Mouse (Mus musculus): ENCODE data around the gene Zc3hc1. TPM values are rescaled to one million over a fixed set of nuclear protein-coding genes. Genes with fewer than 3 reads are reported as not detected.
"Not testable (repeated sequence)": the region's sequence is repeated elsewhere in the genome, so short reads cannot be mapped to it uniquely, and the experiment has no call there.

Zc3hc1 gene
- polyA plus RNA-seq, 1 experiment from 2014 or later: 52.8 TPM

DNA sequence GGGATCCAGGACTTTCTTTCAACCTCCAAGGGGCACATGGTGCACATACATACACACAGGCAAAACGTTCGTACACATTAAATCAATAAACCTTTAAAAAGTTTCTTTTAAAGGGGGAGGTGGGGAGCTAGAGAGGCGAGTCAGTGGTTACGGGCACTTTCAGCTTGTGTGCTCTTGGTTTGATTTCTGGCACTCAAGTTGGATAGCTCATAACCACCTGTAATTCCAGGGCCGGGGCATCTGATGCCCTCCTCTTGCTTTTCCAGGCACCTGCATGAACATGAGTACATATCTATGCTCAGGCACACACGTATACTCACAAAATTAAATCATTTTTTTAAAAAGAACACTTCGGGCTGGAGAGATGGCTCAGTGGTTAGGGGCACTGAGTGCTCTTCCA lies 1.2 kb upstream of the Zc3hc1 start:
- WGBS: 90% methylated on average over 7 of the region's 7 CpGs
- Histone ChIP-seq H3K4me3 (ENCODE audit: low read depth, low read length) (no peak overlapping the region), H3K9me3 (ENCODE audit: control insufficient read depth, low read length) (no peaks in the 10 kb centered on the region), H3K4me2 (ENCODE audit: low read depth, low read length) (no peak overlapping the region), H3K4me1 (ENCODE audit: control insufficient read depth, insufficient read depth, low read length) (no peaks in the 10 kb centered on the region), H3K27me3 (replicated peaks; ENCODE audit: control insufficient read depth, insufficient read depth, low read length) (no peaks in the 10 kb centered on the region), H3K27ac (replicated peaks; ENCODE audit: low read depth, low read length) (no peak overlapping the region), H3K36me3 (ENCODE audit: control insufficient read depth, insufficient read depth, low read length) (peaks cover 3% of the 10 kb centered on the region; the same call in 1 of the 2 replicates), H3K9ac (ENCODE audit: low read depth, low read length) (no peak overlapping the region)
- ATAC-seq (ENCODE audit: low read depth) (no peak), DNase-seq (ENCODE audit: low spot score) (no peak)

DNA sequence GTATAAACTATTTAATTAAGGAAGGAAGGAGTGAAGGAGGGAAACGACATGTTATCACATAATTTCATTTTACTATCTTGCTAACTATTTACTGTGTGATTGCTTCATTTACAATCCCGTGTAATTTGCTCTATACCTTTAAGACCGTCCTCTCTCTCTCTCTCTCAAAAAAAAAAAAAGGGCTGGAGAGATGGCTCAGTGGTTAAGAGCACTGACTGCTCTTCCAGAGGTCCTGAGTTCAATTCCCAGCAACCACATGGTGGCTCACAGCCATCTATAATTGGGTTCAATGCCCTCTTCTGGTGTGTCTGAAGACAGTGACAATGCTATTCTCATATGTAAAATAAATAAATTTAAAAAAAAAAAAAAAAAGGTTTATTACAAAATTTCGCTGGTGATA lies 557 bp downstream of the Zc3hc1 start:
- H3K27ac ChIP-seq (replicated peaks; ENCODE audit: low read depth, low read length); ATAC-seq (ENCODE audit: low read depth); H3K4me1 ChIP-seq (ENCODE audit: control insufficient read depth, insufficient read depth, low read length); H3K27me3 ChIP-seq (replicated peaks; ENCODE audit: control insufficient read depth, insufficient read depth, low read length); H3K9me3 ChIP-seq (ENCODE audit: control insufficient read depth, low read length); DNase-seq (ENCODE audit: low spot score): not testable (repeated sequence)
- peaks cover 20% of the 10 kb centered on the region for H3K36me3 ChIP-seq (ENCODE audit: control insufficient read depth, insufficient read depth, low read length)
- H3K4me3 ChIP-seq (ENCODE audit: low read depth, low read length): peak overlapping the region; percentile 66
- peak overlapping the region; percentile 80 for H3K9ac ChIP-seq (ENCODE audit: low read depth, low read length)
- WGBS: 30% methylated on average over 4 of the region's 4 CpGs
- H3K4me2 ChIP-seq (ENCODE audit: low read depth, low read length): peak overlapping the region; percentile 49

DNA sequence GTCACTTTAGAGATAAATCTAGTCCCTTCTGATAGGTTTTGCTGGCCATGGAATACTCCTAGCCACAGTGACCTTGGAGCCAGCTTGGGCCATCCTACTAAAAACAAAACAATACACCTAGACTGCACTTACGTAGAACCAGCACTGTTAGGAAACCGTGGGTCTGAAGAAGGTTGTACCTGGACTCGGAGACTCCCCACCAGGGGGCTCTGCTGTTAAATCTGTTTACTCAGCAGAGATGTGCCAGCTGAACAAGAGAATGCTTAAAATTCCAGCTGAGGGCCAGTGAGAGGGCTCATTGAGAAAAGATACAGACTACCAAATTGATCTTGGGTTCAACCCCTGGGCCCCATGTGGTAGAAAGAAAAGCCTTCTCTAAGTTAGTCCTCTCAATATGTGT lies 9.7 kb downstream of the Zc3hc1 start:
- peak; percentile 48 for DNase-seq (ENCODE audit: low spot score)
- Histone ChIP-seq H3K4me2 (ENCODE audit: low read depth, low read length) (no peak overlapping the region), H3K9me3 (ENCODE audit: control insufficient read depth, low read length) (no peaks in the 10 kb centered on the region), H3K27me3 (replicated peaks; ENCODE audit: control insufficient read depth, insufficient read depth, low read length) (no peaks in the 10 kb centered on the region), H3K9ac (ENCODE audit: low read depth, low read length) (no peak overlapping the region), H3K36me3 (ENCODE audit: control insufficient read depth, insufficient read depth, low read length) (peaks cover 92% of the 10 kb centered on the region), H3K27ac (replicated peaks; ENCODE audit: low read depth, low read length) (no peak overlapping the region), H3K4me3 (ENCODE audit: low read depth, low read length) (no peak overlapping the region), H3K4me1 (ENCODE audit: control insufficient read depth, insufficient read depth, low read length) (no peaks in the 10 kb centered on the region)
- WGBS: 66% methylated on average over 3 of the region's 3 CpGs
- no peak for ATAC-seq (ENCODE audit: low read depth)

GRCm38 (mm10) chr6:30375791-30376190 lies 15.0 kb downstream of the Zc3hc1 start:
- H3K4me3 ChIP-seq (ENCODE audit: low read depth, low read length): no peak overlapping the region
- H3K4me1 ChIP-seq (ENCODE audit: control insufficient read depth, insufficient read depth, low read length): no peaks in the 10 kb centered on the region
- H3K36me3 ChIP-seq (ENCODE audit: control insufficient read depth, insufficient read depth, low read length): peaks cover 96% of the 10 kb centered on the region
- H3K9me3 ChIP-seq (ENCODE audit: control insufficient read depth, low read length): no peaks in the 10 kb centered on the region
- DNase-seq (ENCODE audit: low spot score): peak; percentile 12
- H3K4me2 ChIP-seq (ENCODE audit: low read depth, low read length): no peak overlapping the region
- no peak for ATAC-seq (ENCODE audit: low read depth)
- no peak overlapping the region for H3K27ac ChIP-seq (replicated peaks; ENCODE audit: low read depth, low read length)
- 84% methylated on average over 1 of the region's 1 CpGs for WGBS
- no peaks in the 10 kb centered on the region for H3K27me3 ChIP-seq (replicated peaks; ENCODE audit: control insufficient read depth, insufficient read depth, low read length)
- no peak overlapping the region for H3K9ac ChIP-seq (ENCODE audit: low read depth, low read length)

DNA sequence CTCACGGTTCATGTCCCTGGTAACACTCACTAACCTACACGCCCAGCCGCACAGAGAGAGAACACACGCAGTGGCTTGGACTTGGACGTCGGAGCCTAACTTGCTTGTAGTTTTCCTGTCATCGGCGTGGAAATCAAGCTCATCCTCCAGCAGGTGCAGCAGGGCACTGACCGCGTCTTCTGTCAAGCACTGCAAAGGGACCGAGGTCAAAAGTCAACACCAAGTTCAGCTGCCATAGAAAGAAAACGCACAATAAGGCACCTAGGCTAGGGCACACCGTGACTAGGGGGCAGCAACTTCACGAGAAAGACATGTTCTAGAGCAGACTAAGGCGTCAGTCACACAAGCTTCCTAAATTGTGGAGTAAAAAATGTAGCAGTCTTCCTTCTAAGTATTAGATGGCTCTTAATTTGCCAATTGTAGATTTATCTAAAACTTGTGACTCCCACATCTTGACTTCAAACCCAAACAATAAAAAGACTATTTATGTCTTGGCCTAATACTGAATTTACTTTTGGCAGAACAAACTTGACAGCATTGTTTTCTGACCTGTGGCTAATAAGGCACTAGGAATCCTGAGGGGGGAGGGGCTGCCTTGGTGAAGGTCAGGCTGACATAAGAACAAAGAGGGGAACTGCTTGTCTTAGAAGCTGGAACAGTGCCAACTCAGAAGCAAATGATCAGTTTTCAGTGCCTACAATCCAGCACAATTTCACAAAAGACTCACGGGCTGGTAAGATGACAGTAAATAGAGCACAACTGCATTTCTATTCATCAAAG lies 15.9 kb downstream of the Zc3hc1 start:
- no peak for ATAC-seq (ENCODE audit: low read depth)
- no peak overlapping the region for H3K9ac ChIP-seq (ENCODE audit: low read depth, low read length)
- no peaks in the 10 kb centered on the region for H3K27me3 ChIP-seq (replicated peaks; ENCODE audit: control insufficient read depth, insufficient read depth, low read length)
- no peaks in the 10 kb centered on the region for H3K4me1 ChIP-seq (ENCODE audit: control insufficient read depth, insufficient read depth, low read length)
- H3K27ac ChIP-seq (replicated peaks; ENCODE audit: low read depth, low read length): no peak overlapping the region
- DNase-seq (ENCODE audit: low spot score): peak; percentile 66
- WGBS: 86% methylated on average over 16 of the region's 16 CpGs
- peaks cover 96% of the 10 kb centered on the region for H3K36me3 ChIP-seq (ENCODE audit: control insufficient read depth, insufficient read depth, low read length)
- no peaks in the 10 kb centered on the region for H3K9me3 ChIP-seq (ENCODE audit: control insufficient read depth, low read length)
- H3K4me3 ChIP-seq (ENCODE audit: low read depth, low read length): no peak overlapping the region
- H3K4me2 ChIP-seq (ENCODE audit: low read depth, low read length): no peak overlapping the region

GRCm38 (mm10) chr6:30372627-30373369 lies 18.0 kb downstream of the Zc3hc1 start:
- H3K4me2 ChIP-seq (ENCODE audit: low read depth, low read length): no peak overlapping the region
- DNase-seq (ENCODE audit: low spot score) (no peak), ATAC-seq (ENCODE audit: low read depth) (no peak)
- H3K9ac ChIP-seq (ENCODE audit: low read depth, low read length): no peak overlapping the region
- no peak overlapping the region for H3K4me3 ChIP-seq (ENCODE audit: low read depth, low read length)
- no peaks in the 10 kb centered on the region for H3K4me1 ChIP-seq (ENCODE audit: control insufficient read depth, insufficient read depth, low read length)
- H3K36me3 ChIP-seq (ENCODE audit: control insufficient read depth, insufficient read depth, low read length): peaks cover 97% of the 10 kb centered on the region
- no peaks in the 10 kb centered on the region for H3K27me3 ChIP-seq (replicated peaks; ENCODE audit: control insufficient read depth, insufficient read depth, low read length)
- no peaks in the 10 kb centered on the region for H3K9me3 ChIP-seq (ENCODE audit: control insufficient read depth, low read length)
- no peak overlapping the region for H3K27ac ChIP-seq (replicated peaks; ENCODE audit: low read depth, low read length)
- 92% methylated on average over 17 of the region's 17 CpGs for whole genome bisulfite sequencing

- no peak overlapping the region for H3K27ac ChIP-seq (replicated peaks; ENCODE audit: low read depth, low read length)
- no peaks in the 10 kb centered on the region for H3K27me3 ChIP-seq (replicated peaks; ENCODE audit: control insufficient read depth, insufficient read depth, low read length)
- H3K4me2 ChIP-seq (ENCODE audit: low read depth, low read length): no peak overlapping the region
- ATAC-seq (ENCODE audit: low read depth) (no peak), DNase-seq (ENCODE audit: low spot score) (no peak)
- WGBS: 77% methylated on average over 3 of the region's 3 CpGs
- peaks cover 95% of the 10 kb centered on the region for H3K36me3 ChIP-seq (ENCODE audit: control insufficient read depth, insufficient read depth, low read length)
- no peaks in the 10 kb centered on the region for H3K9me3 ChIP-seq (ENCODE audit: control insufficient read depth, low read length)
- no peak overlapping the region for H3K9ac ChIP-seq (ENCODE audit: low read depth, low read length)
- H3K4me3 ChIP-seq (ENCODE audit: low read depth, low read length): no peak overlapping the region
- H3K4me1 ChIP-seq (ENCODE audit: control insufficient read depth, insufficient read depth, low read length): no peaks in the 10 kb centered on the region
Observed at GRCm38 (mm10) chr6:30369291-30369690, 21.5 kb downstream of the Zc3hc1 start.

DNA sequence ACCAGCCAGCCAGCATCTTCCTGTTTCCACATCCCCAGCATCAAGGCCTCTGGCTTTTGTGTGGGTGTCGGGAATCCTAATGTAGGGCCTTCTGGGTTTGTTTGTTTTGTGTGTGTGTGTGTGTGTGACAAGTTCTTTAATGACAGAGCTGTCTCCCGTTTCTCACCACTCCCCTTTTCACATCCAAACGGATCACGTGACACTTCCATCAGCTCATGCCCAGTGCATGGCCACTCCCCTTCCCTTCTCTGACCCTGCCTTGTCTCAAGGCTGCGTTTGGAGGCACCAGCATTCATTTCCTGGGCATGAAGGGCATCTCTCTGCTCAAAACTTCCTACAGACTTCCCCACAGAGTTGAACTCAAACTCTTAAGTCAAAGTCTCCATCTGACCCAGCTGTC lies 27.0 kb downstream of the Zc3hc1 start:
- no peak overlapping the region for H3K4me3 ChIP-seq (ENCODE audit: low read depth, low read length)
- DNase-seq (ENCODE audit: low spot score) (no peak), ATAC-seq (ENCODE audit: low read depth) (no peak)
- H3K36me3 ChIP-seq (ENCODE audit: control insufficient read depth, insufficient read depth, low read length): peaks cover 46% of the 10 kb centered on the region
- 48% methylated on average over 5 of the region's 5 CpGs for WGBS
- no peak overlapping the region for H3K4me2 ChIP-seq (ENCODE audit: low read depth, low read length)
- H3K4me1 ChIP-seq (ENCODE audit: control insufficient read depth, insufficient read depth, low read length): no peaks in the 10 kb centered on the region
- no peaks in the 10 kb centered on the region for H3K27me3 ChIP-seq (replicated peaks; ENCODE audit: control insufficient read depth, insufficient read depth, low read length)
- H3K9ac ChIP-seq (ENCODE audit: low read depth, low read length): no peak overlapping the region
- H3K27ac ChIP-seq (replicated peaks; ENCODE audit: low read depth, low read length): no peak overlapping the region
- no peaks in the 10 kb centered on the region for H3K9me3 ChIP-seq (ENCODE audit: control insufficient read depth, low read length)
